Mouse (Mus musculus) effector memory CD4-positive, alpha-beta T cell, adult 7 months (primary cell): ENCODE results near the gene Nova1. TPM values are rescaled to one million over a fixed set of nuclear protein-coding genes. Genes with fewer than 3 reads are reported as not detected.

Experiments used
- polyA plus RNA-seq: library from polyadenylated mRNA; unstranded; fragments of 100-300 nt; shearing (Covaris generic); gene quantifications from one replicate; pipeline ENCODE4 v1.2.1, GENCODE M21; 2017

The Nova1 gene
- polyA plus RNA-seq, result not detected

GRCm38 (mm10) chr12:46818856-46819347, at the start of gene Nova1:
Gene Nova1, minus strand, starts transcription at chr12:46818929.

